Mouse (Mus musculus) heart, adult 2 months (tissue): ENCODE measurements around the gene Thap8.

Experiments used
- CTCF ChIP-seq: fragments of 200-600 bp; IDR thresholded peaks from 2 replicates; pipeline ENCODE4 v1.8.1; 2022; ENCODE audit warnings: antibody characterized with exemption, mild to moderate bottlenecking, moderate library complexity
- POLR2A ChIP-seq: fragments of 200-500 bp; IDR thresholded peaks from 2 replicates; pipeline ENCODE4 v1.6.1; 2011; ENCODE audit warnings: mild to moderate bottlenecking, low read depth, low read length, control low read depth; ENCODE audit not compliant: insufficient read depth

- TF ChIP-seq CTCF (no peak), POLR2A (no peak)
Measured at GRCm38 (mm10) chr7:30294296-30294695, 14.4 kb downstream of the Thap8 start.
